Mouse (Mus musculus) B cell, adult 2 months (primary cell): ENCODE measurements around the gene Hyal4.
A peak's percentile ranks its signal among the peaks of the same experiment; 100 is the strongest.

Experiments used
- DNase-seq, 2 experiments: peaks; one replicate each; pipeline ENCODE4 v3.0.0; 2022

The Hyal4 gene

GRCm38 (mm10) chr6:24748029-24748428 lies at the start of gene Hyal4:
Gene Hyal4, plus strand, starts transcription at chr6:24748329.
- no peak for DNase-seq

GRCm38 (mm10) chr6:24707090-24707489 lies 41.0 kb upstream of the Hyal4 start:
- DNase-seq, result no peak

GRCm38 (mm10) chr6:24707499-24707898 lies 40.6 kb upstream of the Hyal4 start:
- no peak for DNase-seq

- DNase-seq, result peak; percentile 17
Observed at GRCm38 (mm10) chr6:24721317-24722099, 26.6 kb upstream of the Hyal4 start.

- no peak for DNase-seq
Observed at GRCm38 (mm10) chr6:24728130-24728529, 20.0 kb upstream of the Hyal4 start.

GRCm38 (mm10) chr6:24732945-24733344 lies 15.2 kb upstream of the Hyal4 start, which contains the start of gene Hyal6:
Gene Hyal6, plus strand, starts transcription at chr6:24733245.
- DNase-seq, result no peak

- DNase-seq, result no peak
Observed at GRCm38 (mm10) chr6:24734565-24734964, 13.6 kb upstream of the Hyal4 start.

- DNase-seq, result no peak
Observed at GRCm38 (mm10) chr6:24759281-24759680, 11.2 kb downstream of the Hyal4 start.

GRCm38 (mm10) chr6:24766261-24766660 lies 18.1 kb downstream of the Hyal4 start:
- DNase-seq, result no peak

- DNase-seq, result no peak
Observed at GRCm38 (mm10) chr6:24779182-24779581, 31.1 kb downstream of the Hyal4 start.

GRCm38 (mm10) chr6:24790888-24791287 lies 42.8 kb downstream of the Hyal4 start, which contains the start of gene Spam1:
Gene Spam1, plus strand, starts transcription at chr6:24791188.
- DNase-seq, result no peak
